Mouse (Mus musculus): ENCODE results near the gene Prpf40b.

DNA sequence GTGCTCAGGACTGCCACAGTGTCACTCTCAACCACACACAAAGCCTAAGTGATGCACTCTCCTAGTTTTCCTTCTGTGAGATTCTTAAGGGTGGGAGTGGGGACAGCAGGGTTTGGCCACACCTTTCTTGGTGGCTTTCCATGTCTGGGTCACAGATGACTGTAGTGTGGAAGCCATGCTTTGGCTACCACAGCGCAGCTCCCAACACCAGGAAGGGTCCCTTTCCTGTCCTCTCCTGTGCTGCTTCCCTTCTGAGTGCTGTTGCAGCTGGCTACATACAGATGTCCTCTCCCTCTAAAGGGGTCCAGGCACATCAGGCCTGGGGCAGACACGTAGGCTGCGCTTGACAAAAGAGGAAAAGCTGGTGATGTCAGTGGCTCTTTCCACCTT is 38.8 kb downstream of the Prpf40b start:
- TF ChIP-seq POLR2A (IDR thresholded peaks at IDR 0.05; ENCODE audit: extremely low read depth, insufficient read depth, low read length): no peak
- TF ChIP-seq CTCF (IDR thresholded peaks at IDR 0.05; ENCODE audit: extremely low read depth, insufficient read depth, low read length): no peak

All from cortical plate, adult 2 months (tissue).